Mouse (Mus musculus) small intestine, adult 2 months (tissue): ENCODE measurements around the gene Lipi.

Source experiments
- CTCF ChIP-seq: fragments of 200-500 bp; IDR thresholded peaks from 2 replicates; pipeline ENCODE4 v1.5.1; 2012; ENCODE audit warnings: low read depth, mild to moderate bottlenecking, control low read depth, inconsistent platforms, low read length, moderate library complexity, mixed read lengths; ENCODE audit not compliant: insufficient replicate concordance, insufficient read length; ENCODE audit errors: extremely low read depth
- POLR2A ChIP-seq: fragments of 200-500 bp; IDR thresholded peaks from 2 replicates; pipeline ENCODE4 v1.6.1; 2012; ENCODE audit warnings: low read depth, mild to moderate bottlenecking, control low read depth, inconsistent platforms, low read length, moderate library complexity

DNA sequence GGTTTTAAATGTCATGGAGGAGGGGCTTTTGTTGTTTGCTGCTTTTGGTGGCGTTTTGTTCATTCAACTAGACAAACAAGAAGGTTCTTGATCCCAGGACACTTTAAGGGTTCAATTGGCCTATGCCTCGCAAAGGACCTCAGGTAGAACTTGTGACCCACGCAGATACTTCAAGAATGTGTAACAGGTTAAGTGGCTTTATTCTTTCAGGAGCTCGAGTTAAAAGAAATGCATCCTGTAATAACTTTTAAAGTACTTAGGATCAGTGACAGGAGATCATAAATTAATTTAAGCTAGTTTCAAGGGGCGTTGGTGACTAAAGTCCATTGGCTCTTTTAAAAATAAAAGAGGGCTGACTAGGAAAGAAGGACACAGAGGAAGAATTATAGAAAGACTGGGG is 3.6 kb downstream of the Lipi start:
- TF ChIP-seq CTCF (no peak), POLR2A (no peak)
